Mouse (Mus musculus) small intestine, adult 2 months (tissue): Measurements from ENCODE around the gene Slx4ip.

Experiments
- CTCF ChIP-seq: fragments of 200-500 bp; IDR thresholded peaks from 2 replicates; pipeline ENCODE4 v1.5.1; 2012; ENCODE audit warnings: low read depth, mild to moderate bottlenecking, control low read depth, inconsistent platforms, low read length, moderate library complexity, mixed read lengths; ENCODE audit not compliant: insufficient replicate concordance, insufficient read length; ENCODE audit errors: extremely low read depth
- POLR2A ChIP-seq: fragments of 200-500 bp; IDR thresholded peaks from 2 replicates; pipeline ENCODE4 v1.6.1; 2012; ENCODE audit warnings: low read depth, mild to moderate bottlenecking, control low read depth, inconsistent platforms, low read length, moderate library complexity

DNA sequence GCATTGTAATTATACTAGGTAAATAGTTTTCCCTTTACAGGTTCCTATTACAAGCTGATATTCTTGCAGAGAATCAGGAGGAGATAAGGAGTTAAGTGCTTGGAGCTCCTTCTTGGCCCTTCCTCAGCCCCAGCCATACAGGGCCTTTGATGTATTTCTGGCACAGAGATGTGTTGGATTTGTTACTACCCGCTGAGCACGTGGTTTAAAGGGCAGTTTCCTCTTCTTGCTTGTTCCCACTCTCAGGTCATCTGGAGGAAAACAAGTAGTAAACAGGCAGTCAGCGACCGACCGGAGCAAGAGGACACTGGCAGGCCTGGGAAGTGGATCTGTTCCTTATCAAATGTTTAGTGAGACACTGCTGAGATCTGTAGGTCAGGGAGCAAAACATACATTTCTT lies 56.9 kb downstream of the Slx4ip start:
- TF ChIP-seq CTCF (no peak), POLR2A (no peak)
